Mouse (Mus musculus) embryonic facial prominence, embryonic 13.5 days (tissue): Measurements from ENCODE around the gene March6. TPM values are rescaled to one million over a fixed set of nuclear protein-coding genes. Genes with fewer than 3 reads are reported as not detected.

ENCODE experiments used
- ATAC-seq: fragments of 200-750 bp; cut with Nextera tagmentation; 2 replicates; pipeline ENCODE4 v1.8.0; 2017; ENCODE audit warnings: low read depth; ENCODE audit not compliant: insufficient number of reproducible peaks, insufficient read depth, low FRiP score, low TSS enrichment
- H3K27ac ChIP-seq: fragments of 300-500 bp; sonication (generic); 2 replicates; pipeline ENCODE4 v1.5.1; 2015; ENCODE audit warnings: moderate library complexity, mild to moderate bottlenecking, inconsistent platforms
- H3K27me3 ChIP-seq: fragments of 300-500 bp; sonication (generic); 2 replicates; pipeline ENCODE4 v1.6.1; 2015; ENCODE audit warnings: mild to moderate bottlenecking, inconsistent platforms
- H3K36me3 ChIP-seq: fragments of 300-500 bp; sonication (generic); 2 replicates; pipeline ENCODE4 v1.6.1; 2015; ENCODE audit warnings: mild to moderate bottlenecking, inconsistent platforms
- H3K4me1 ChIP-seq: fragments of 300-500 bp; sonication (generic); 2 replicates; pipeline ENCODE4 v1.6.1; 2015; ENCODE audit warnings: inconsistent platforms
- H3K4me2 ChIP-seq: fragments of 300-500 bp; sonication (generic); 2 replicates; pipeline ENCODE4 v1.6.1; 2015; ENCODE audit warnings: moderate library complexity, mild to moderate bottlenecking, inconsistent platforms
- H3K4me3 ChIP-seq: fragments of 300-500 bp; sonication (generic); 2 replicates; pipeline ENCODE4 v1.5.1; 2015; ENCODE audit warnings: mild to moderate bottlenecking, inconsistent platforms
- H3K9ac ChIP-seq: fragments of 300-500 bp; sonication (generic); 2 replicates; pipeline ENCODE4 v1.6.1; 2015; ENCODE audit warnings: mild to moderate bottlenecking, inconsistent platforms
- H3K9me3 ChIP-seq: fragments of 300-500 bp; sonication (generic); 2 replicates; pipeline ENCODE4 v1.6.1; 2016; ENCODE audit warnings: inconsistent platforms
- WGBS: fragments of 180-500 bp; shearing (Covaris S2); methylation state at CpG from one replicate; pipeline ENCODE4 v1.1.7; 2015; ENCODE audit warnings: mixed read lengths; 5-methylcytosine and 5-hydroxymethylcytosine counted together
- polyA plus RNA-seq: library from polyadenylated mRNA; unstranded; fragments of >200 nt; fragmentation: Nextera tagmentation; extraction: Ambion mirVana; gene quantifications from 2 replicates; pipeline ENCODE4 v1.2.1, GENCODE M21; 2015

Gene March6
- polyA plus RNA-seq, 1 experiment from 2014 or later: 29.1 TPM

GRCm38 (mm10) chr15:31466295-31466694 lies 64.6 kb downstream of the March6 start:
- Histone ChIP-seq H3K36me3 (peaks cover 80% of the 10 kb centered on the region), H3K9ac (no peak overlapping the region), H3K27me3 (no peaks in the 10 kb centered on the region), H3K27ac (no peak overlapping the region), H3K4me2 (no peak overlapping the region), H3K4me1 (no peaks in the 10 kb centered on the region), H3K4me3 (no peak overlapping the region), H3K9me3 (no peaks in the 10 kb centered on the region)
- ATAC-seq: no peak
- 93% methylated on average over 5 of the region's 5 CpGs for WGBS

GRCm38 (mm10) chr15:31465806-31466205 lies 65.0 kb downstream of the March6 start:
- no peak for ATAC-seq
- H3K4me2 ChIP-seq: no peak overlapping the region
- WGBS: 96% methylated on average over 2 of the region's 2 CpGs
- H3K4me1 ChIP-seq: no peaks in the 10 kb centered on the region
- H3K9ac ChIP-seq: no peak overlapping the region
- no peaks in the 10 kb centered on the region for H3K9me3 ChIP-seq
- peaks cover 83% of the 10 kb centered on the region for H3K36me3 ChIP-seq
- no peak overlapping the region for H3K27ac ChIP-seq
- no peaks in the 10 kb centered on the region for H3K27me3 ChIP-seq
- no peak overlapping the region for H3K4me3 ChIP-seq

GRCm38 (mm10) chr15:31460571-31460970 lies 70.3 kb downstream of the March6 start:
- Histone ChIP-seq H3K9me3 (no peaks in the 10 kb centered on the region), H3K27me3 (no peaks in the 10 kb centered on the region), H3K4me3 (no peak overlapping the region), H3K4me1 (no peaks in the 10 kb centered on the region), H3K9ac (no peak overlapping the region), H3K4me2 (no peak overlapping the region), H3K36me3 (peaks cover 81% of the 10 kb centered on the region), H3K27ac (no peak overlapping the region)
- no peak for ATAC-seq
- WGBS: 86% methylated on average over 2 of the region's 2 CpGs

GRCm38 (mm10) chr15:31458081-31458480 lies 72.8 kb downstream of the March6 start:
- Histone ChIP-seq H3K27ac (no peak overlapping the region), H3K27me3 (no peaks in the 10 kb centered on the region), H3K4me3 (no peak overlapping the region), H3K9ac (no peak overlapping the region), H3K4me2 (no peak overlapping the region), H3K9me3 (no peaks in the 10 kb centered on the region), H3K4me1 (no peaks in the 10 kb centered on the region), H3K36me3 (peaks cover 59% of the 10 kb centered on the region)
- ATAC-seq: no peak
- 85% methylated on average over 7 of the region's 7 CpGs for WGBS

GRCm38 (mm10) chr15:31456381-31456780 lies 74.5 kb downstream of the March6 start:
- H3K36me3 ChIP-seq: peaks cover 42% of the 10 kb centered on the region
- no peak overlapping the region for H3K9ac ChIP-seq
- no peak for ATAC-seq
- 92% methylated on average over 5 of the region's 5 CpGs for WGBS
- no peak overlapping the region for H3K4me3 ChIP-seq
- no peaks in the 10 kb centered on the region for H3K27me3 ChIP-seq
- no peak overlapping the region for H3K4me2 ChIP-seq
- 0 out of 2 replicates have a peak, but pooled peaks cover 4% of the 10 kb centered on the region for H3K4me1 ChIP-seq
- no peaks in the 10 kb centered on the region for H3K9me3 ChIP-seq
- no peak overlapping the region for H3K27ac ChIP-seq

- no peak overlapping the region for H3K27ac ChIP-seq
- no peak overlapping the region for H3K9ac ChIP-seq
- no peaks in the 10 kb centered on the region for H3K9me3 ChIP-seq
- no peaks in the 10 kb centered on the region for H3K27me3 ChIP-seq
- 77% methylated on average over 7 of the region's 7 CpGs for WGBS
- no peak overlapping the region for H3K4me2 ChIP-seq
- ATAC-seq: no peak
- no peak overlapping the region for H3K4me3 ChIP-seq
- 0 out of 2 replicates have a peak, but pooled peaks cover 4% of the 10 kb centered on the region for H3K4me1 ChIP-seq
- peaks cover 27% of the 10 kb centered on the region for H3K36me3 ChIP-seq
Measured at GRCm38 (mm10) chr15:31454861-31455295, 76.0 kb downstream of the March6 start.

- Histone ChIP-seq H3K9ac (peak overlapping the region; percentile 78; the same call in 1 of the 2 replicates), H3K4me3 (peak overlapping the region; percentile 65), H3K36me3 (peaks cover 21% of the 10 kb centered on the region), H3K9me3 (no peaks in the 10 kb centered on the region), H3K27ac (no peak overlapping the region), H3K27me3 (no peaks in the 10 kb centered on the region), H3K4me2 (peak overlapping the region; percentile 78), H3K4me1 (0 out of 2 replicates have a peak, but pooled peaks cover 4% of the 10 kb centered on the region)
- ATAC-seq: no peak
- 50% methylated on average over 10 of the region's 10 CpGs for WGBS
Measured at GRCm38 (mm10) chr15:31454096-31454860, 76.6 kb downstream of the March6 start.

- Histone ChIP-seq H3K36me3 (peaks cover 12% of the 10 kb centered on the region), H3K4me3 (peak within 1 kb of the TSS; percentile 65), H3K9me3 (no peaks in the 10 kb centered on the region), H3K27ac (peak within 1 kb of the TSS; percentile 60; the same call in 1 of the 2 replicates), H3K4me2 (peak within 1 kb of the TSS; percentile 78), H3K4me1 (0 out of 2 replicates have a peak, but pooled peaks cover 4% of the 10 kb centered on the region), H3K27me3 (no peaks in the 10 kb centered on the region), H3K9ac (peak within 1 kb of the TSS; percentile 78)
- under 1% methylated on average over 57 of the region's 57 CpGs for WGBS
- ATAC-seq: peak; percentile 83
Measured at GRCm38 (mm10) chr15:31453098-31453916, 77.5 kb downstream of the March6 start, which contains the start of gene Ropn1l. Gene Ropn1l, minus strand, starts transcription at chr15:31453737.

- no peaks in the 10 kb centered on the region for H3K9me3 ChIP-seq
- H3K27ac ChIP-seq: no peak overlapping the region
- H3K9ac ChIP-seq: peak overlapping the region; percentile 78
- H3K4me2 ChIP-seq: peak overlapping the region; percentile 78
- no peaks in the 10 kb centered on the region for H3K27me3 ChIP-seq
- H3K4me1 ChIP-seq: 0 out of 2 replicates have a peak, but pooled peaks cover 4% of the 10 kb centered on the region
- ATAC-seq: no peak
- H3K4me3 ChIP-seq: peak overlapping the region; percentile 65
- WGBS: 53% methylated on average over 18 of the region's 18 CpGs
- H3K36me3 ChIP-seq: 0 out of 2 replicates have a peak, but pooled peaks cover 5% of the 10 kb centered on the region
Measured at GRCm38 (mm10) chr15:31452336-31453097, 78.3 kb downstream of the March6 start.

- Histone ChIP-seq H3K27me3 (no peaks in the 10 kb centered on the region), H3K4me2 (no peak overlapping the region), H3K4me3 (no peak overlapping the region), H3K36me3 (no peaks in the 10 kb centered on the region), H3K4me1 (0 out of 2 replicates have a peak, but pooled peaks cover 4% of the 10 kb centered on the region), H3K27ac (no peak overlapping the region), H3K9me3 (no peaks in the 10 kb centered on the region), H3K9ac (no peak overlapping the region)
- 0 out of 2 replicates have a peak, but pooled peaks have one; percentile 21 for ATAC-seq
- WGBS: 21% methylated on average over 2 of the region's 2 CpGs
Measured at GRCm38 (mm10) chr15:31449772-31450171, 81.1 kb downstream of the March6 start.

- H3K4me1 ChIP-seq: no peaks in the 10 kb centered on the region
- H3K4me2 ChIP-seq: 0 out of 2 replicates have a peak overlapping the region, but pooled peaks have one; percentile 2
- no peak overlapping the region for H3K4me3 ChIP-seq
- H3K36me3 ChIP-seq: no peaks in the 10 kb centered on the region
- no peak overlapping the region for H3K9ac ChIP-seq
- H3K27ac ChIP-seq: no peak overlapping the region
- no peak; the same call in 1 of the 2 replicates for ATAC-seq
- no peaks in the 10 kb centered on the region for H3K9me3 ChIP-seq
- no peaks in the 10 kb centered on the region for H3K27me3 ChIP-seq
- 41% methylated on average over 7 of the region's 7 CpGs for WGBS
Measured at GRCm38 (mm10) chr15:31447121-31447520, 83.7 kb downstream of the March6 start.
